Mouse (Mus musculus): Measurements from ENCODE around the gene Mtx2. TPM values are rescaled to one million over a fixed set of nuclear protein-coding genes. Genes with fewer than 3 reads are reported as not detected.

Gene Mtx2
- 92.5 and 107 TPM in 2 replicates for polyA plus RNA-seq (2015; fragmentation: Nextera tagmentation; extraction: Ambion mirVana)

- Histone ChIP-seq H3K4me2 (peak within 1 kb of the TSS; percentile 72), H3K27me3 (replicated peaks) (no peaks in the 10 kb centered on the region), H3K9ac (peak within 1 kb of the TSS; percentile 80), H3K9me3 (no peaks in the 10 kb centered on the region), H3K4me1 (peaks cover 2% of the 10 kb centered on the region; the same call in 1 of the 2 replicates), H3K27ac (peak within 1 kb of the TSS; percentile 85), H3K4me3 (replicated peaks) (peak within 1 kb of the TSS; percentile 81), H3K36me3 (no peaks in the 10 kb centered on the region)
- ATAC-seq (ENCODE audit: insufficient read depth, low FRiP score, low read depth), result peak; percentile 94
- WGBS, result under 1% methylated on average over 74 of the region's 74 CpGs
Measured at GRCm38 (mm10) chr2:74825730-74826430, at the start of gene Mtx2. TSS of gene Mtx2 (plus strand) at chr2:74825803.

GRCm38 (mm10) chr2:74777536-74778275 is 47.9 kb upstream of the Mtx2 start:
- H3K9ac ChIP-seq, result no peak overlapping the region
- ATAC-seq (ENCODE audit: insufficient read depth, low FRiP score, low read depth), result no peak
- 72% methylated on average over 13 of the region's 13 CpGs for WGBS
- H3K27ac ChIP-seq, result no peak overlapping the region
- no peaks in the 10 kb centered on the region for H3K36me3 ChIP-seq
- H3K9me3 ChIP-seq, result no peaks in the 10 kb centered on the region
- H3K4me2 ChIP-seq, result no peak overlapping the region
- no peaks in the 10 kb centered on the region for H3K4me1 ChIP-seq
- no peak overlapping the region for H3K4me3 ChIP-seq (replicated peaks)
- no peaks in the 10 kb centered on the region for H3K27me3 ChIP-seq (replicated peaks)

GRCm38 (mm10) chr2:74781386-74781785 is 44.2 kb upstream of the Mtx2 start:
- Histone ChIP-seq H3K27me3 (replicated peaks) (no peaks in the 10 kb centered on the region), H3K36me3 (no peaks in the 10 kb centered on the region), H3K9me3 (no peaks in the 10 kb centered on the region), H3K4me2 (no peak overlapping the region), H3K4me1 (no peaks in the 10 kb centered on the region), H3K4me3 (replicated peaks) (no peak overlapping the region), H3K27ac (no peak overlapping the region), H3K9ac (no peak overlapping the region)
- 84% methylated on average over 5 of the region's 5 CpGs for WGBS
- ATAC-seq (ENCODE audit: insufficient read depth, low FRiP score, low read depth), result no peak

GRCm38 (mm10) chr2:74795531-74795930 is 30.1 kb upstream of the Mtx2 start:
- WGBS, result 33% methylated on average over 7 of the region's 7 CpGs
- Histone ChIP-seq H3K4me3 (replicated peaks) (no peak overlapping the region), H3K36me3 (no peaks in the 10 kb centered on the region), H3K27ac (no peak overlapping the region), H3K4me2 (no peak overlapping the region), H3K9me3 (no peaks in the 10 kb centered on the region), H3K4me1 (no peaks in the 10 kb centered on the region), H3K9ac (no peak overlapping the region), H3K27me3 (replicated peaks) (no peaks in the 10 kb centered on the region)
- ATAC-seq (ENCODE audit: insufficient read depth, low FRiP score, low read depth), result no peak; the same call in 1 of the 2 replicates

GRCm38 (mm10) chr2:74808431-74808830 is 17.2 kb upstream of the Mtx2 start:
- H3K9ac ChIP-seq, result no peak overlapping the region
- ATAC-seq (ENCODE audit: insufficient read depth, low FRiP score, low read depth), result no peak
- no peaks in the 10 kb centered on the region for H3K4me1 ChIP-seq
- WGBS, result 65% methylated on average over 5 of the region's 5 CpGs
- no peak overlapping the region for H3K4me3 ChIP-seq (replicated peaks)
- H3K36me3 ChIP-seq, result no peaks in the 10 kb centered on the region
- no peaks in the 10 kb centered on the region for H3K27me3 ChIP-seq (replicated peaks)
- no peaks in the 10 kb centered on the region for H3K9me3 ChIP-seq
- H3K27ac ChIP-seq, result no peak overlapping the region
- H3K4me2 ChIP-seq, result no peak overlapping the region

- no peak for ATAC-seq (ENCODE audit: insufficient read depth, low FRiP score, low read depth)
- 74% methylated on average over 5 of the region's 5 CpGs for WGBS
Measured at GRCm38 (mm10) chr2:74822654-74823053, 2.9 kb upstream of the Mtx2 start.

GRCm38 (mm10) chr2:74825371-74825729 is 253 bp upstream of the Mtx2 start:
- Histone ChIP-seq H3K4me1 (peaks cover 2% of the 10 kb centered on the region; the same call in 1 of the 2 replicates), H3K9me3 (no peaks in the 10 kb centered on the region), H3K27me3 (replicated peaks) (no peaks in the 10 kb centered on the region), H3K9ac (peak overlapping the region; percentile 80), H3K36me3 (no peaks in the 10 kb centered on the region), H3K4me2 (peak overlapping the region; percentile 72), H3K27ac (peak overlapping the region; percentile 85), H3K4me3 (replicated peaks) (peak overlapping the region; percentile 81)
- ATAC-seq (ENCODE audit: insufficient read depth, low FRiP score, low read depth), result no peak
- 80% methylated on average over 3 of the region's 3 CpGs for WGBS

More at GRCm38 (mm10) chr2:74822654-74823053, 2.9 kb upstream of the Mtx2 start:
- no peak overlapping the region for H3K9ac ChIP-seq
- H3K9me3 ChIP-seq, result no peaks in the 10 kb centered on the region
- H3K4me2 ChIP-seq, result no peak overlapping the region
- no peaks in the 10 kb centered on the region for H3K27me3 ChIP-seq (replicated peaks)
- no peak overlapping the region for H3K27ac ChIP-seq
- H3K36me3 ChIP-seq, result no peaks in the 10 kb centered on the region
- H3K4me1 ChIP-seq, result peaks cover 2% of the 10 kb centered on the region; the same call in 1 of the 2 replicates
- no peak overlapping the region for H3K4me3 ChIP-seq (replicated peaks)

GRCm38 (mm10) chr2:74846992-74847391 is 21.4 kb downstream of the Mtx2 start:
- WGBS, result 73% methylated on average over 5 of the region's 5 CpGs
- no peak for ATAC-seq (ENCODE audit: insufficient read depth, low FRiP score, low read depth)
- Histone ChIP-seq H3K9ac (no peak overlapping the region), H3K4me1 (no peaks in the 10 kb centered on the region), H3K4me2 (no peak overlapping the region), H3K27ac (no peak overlapping the region), H3K27me3 (replicated peaks) (no peaks in the 10 kb centered on the region), H3K36me3 (no peaks in the 10 kb centered on the region), H3K4me3 (replicated peaks) (no peak overlapping the region), H3K9me3 (no peaks in the 10 kb centered on the region)

- WGBS, result 59% methylated on average over 2 of the region's 2 CpGs
- Histone ChIP-seq H3K4me1 (no peaks in the 10 kb centered on the region), H3K27me3 (replicated peaks) (no peaks in the 10 kb centered on the region), H3K9me3 (no peaks in the 10 kb centered on the region), H3K9ac (no peak overlapping the region), H3K4me3 (replicated peaks) (no peak overlapping the region), H3K27ac (no peak overlapping the region), H3K36me3 (no peaks in the 10 kb centered on the region), H3K4me2 (no peak overlapping the region)
- no peak for ATAC-seq (ENCODE audit: insufficient read depth, low FRiP score, low read depth)
Measured at GRCm38 (mm10) chr2:74847516-74847915, 21.9 kb downstream of the Mtx2 start.

GRCm38 (mm10) chr2:74850036-74850435 is 24.4 kb downstream of the Mtx2 start:
- no peaks in the 10 kb centered on the region for H3K9me3 ChIP-seq
- H3K27me3 ChIP-seq (replicated peaks), result no peaks in the 10 kb centered on the region
- H3K4me2 ChIP-seq, result no peak overlapping the region
- ATAC-seq (ENCODE audit: insufficient read depth, low FRiP score, low read depth), result no peak; the same call in 1 of the 2 replicates
- no peaks in the 10 kb centered on the region for H3K36me3 ChIP-seq
- no peak overlapping the region for H3K4me3 ChIP-seq (replicated peaks)
- H3K4me1 ChIP-seq, result no peaks in the 10 kb centered on the region
- 51% methylated on average over 1 of the region's 1 CpGs for WGBS
- no peak overlapping the region for H3K9ac ChIP-seq
- no peak overlapping the region for H3K27ac ChIP-seq

GRCm38 (mm10) chr2:74862070-74862476 is 36.5 kb downstream of the Mtx2 start:
- Histone ChIP-seq H3K36me3 (no peaks in the 10 kb centered on the region), H3K9me3 (no peaks in the 10 kb centered on the region), H3K9ac (no peak overlapping the region), H3K4me2 (no peak overlapping the region), H3K4me1 (no peaks in the 10 kb centered on the region), H3K27ac (no peak overlapping the region), H3K27me3 (replicated peaks) (no peaks in the 10 kb centered on the region), H3K4me3 (replicated peaks) (no peak overlapping the region)
- WGBS, result 83% methylated on average over 1 of the region's 1 CpGs
- ATAC-seq (ENCODE audit: insufficient read depth, low FRiP score, low read depth), result peak; percentile 88

- Histone ChIP-seq H3K4me1 (no peaks in the 10 kb centered on the region), H3K36me3 (no peaks in the 10 kb centered on the region), H3K9me3 (no peaks in the 10 kb centered on the region), H3K27ac (no peak overlapping the region), H3K9ac (no peak overlapping the region), H3K27me3 (replicated peaks) (no peaks in the 10 kb centered on the region), H3K4me2 (no peak overlapping the region), H3K4me3 (replicated peaks) (no peak overlapping the region)
- no peak; the same call in 1 of the 2 replicates for ATAC-seq (ENCODE audit: insufficient read depth, low FRiP score, low read depth)
Measured at GRCm38 (mm10) chr2:74865414-74865813, 39.8 kb downstream of the Mtx2 start.

All from stomach, embryonic 15.5 days (tissue).